ENCODE assay signal across 21 mouse cellular contexts in genomic region chr4:126134639-126135038, GRCm38 (mm10). TPM values are rescaled to one million over a fixed set of nuclear protein-coding genes. Genes with fewer than 3 reads are reported as not detected.
A peak's percentile ranks its signal among the peaks of the same experiment; 100 is the strongest.
DNase-seq lines count a peak whose midpoint lies in the region; TF ChIP-seq lines count a peak whose summit lies in the region.
"Had no signal": no experiment of that assay in that cellular context is flagged by ENCODE, and none has a peak within 500 bp of the region (broad histone marks: within the 10 kb centered on the region; RNA-seq: fewer than 3 reads in every experiment).

No protein-coding gene starts in this region.

- no peak overlapping the region for H3K4me3 ChIP-seq in layer of hippocampus, adult 2 months
- H3K4me3 ChIP-seq: forebrain, embryonic 13.5 days; hindbrain, embryonic 10.5 days; hindbrain, embryonic 15.5 days; left cerebral cortex, adult 2 months; liver, embryonic 13.5 days; neural tube, embryonic 12.5 days had no signal

- peak overlapping the region; percentile 28 for H3K27ac ChIP-seq in layer of hippocampus, adult 2 months
- H3K27ac ChIP-seq: forebrain, embryonic 13.5 days; hindbrain, embryonic 10.5 days; hindbrain, embryonic 15.5 days; left cerebral cortex, adult 2 months; liver, embryonic 13.5 days; neural tube, embryonic 12.5 days had no signal

- TF ChIP-seq CTCF in layer of hippocampus, adult 2 months (conservative IDR thresholded peaks at IDR 0.05), result no peak

- intact Hi-C loops in left cerebral cortex, postnatal 14 days (cut with DNase I), result no loop called here

- peak; percentile 39 to 42 for DNase-seq in cerebellum, adult 18-20 months
- no peak for DNase-seq in cerebellum, adult 8-10 months
- DNase-seq in layer of hippocampus, adult 2 months (ENCODE audit: low spot score in 2 of 2), result no peak
- no peak for DNase-seq in layer of hippocampus, postnatal 36 days
- peak; percentile 38 for DNase-seq in lung, postnatal 36 days
- no peak for DNase-seq in lung, postnatal 10 days
- no peak for DNase-seq in left cerebral cortex, postnatal 14 days (ENCODE audit: low spot score in 2 of 2)
- DNase-seq: adrenal gland, adult 8-10 months; gastrocnemius, postnatal 10 days; heart, postnatal 14 days; kidney, adult 11 months; kidney, postnatal 36 days; liver, embryonic 13.5 days; right cerebral cortex, adult 18-20 months; spleen, adult 18-20 months; thymus, postnatal 25 days had no signal

RNA-seq across cellular contexts. Expression of gene Eva1b, which starts 12.9 kb away (rescaled TPM):
- 1 to 10 TPM; 3.3 to 3.6 TPM for total RNA-seq in layer of hippocampus, adult 2 months (2021)
- 1 to 10 TPM; 1.6 to 2.1 TPM for total RNA-seq in layer of hippocampus, postnatal 36 days (2021)
- 1 to 10 TPM; 6.5 to 7.0 TPM for total RNA-seq in left cerebral cortex, postnatal 14 days (2021)

RNA-seq across cellular contexts. Expression of gene Sh3d21, which starts 28.7 kb away (rescaled TPM):
- total RNA-seq in layer of hippocampus, adult 2 months (2021), result under 1 TPM; 0.59 to 0.81 TPM
- total RNA-seq in layer of hippocampus, postnatal 36 days (2021), result under 1 TPM; 0.80 to 0.86 TPM
- 1 to 10 TPM in 1 of 2 experiments, under 1 TPM in 1; 0.79 to 1.0 TPM for total RNA-seq in left cerebral cortex, postnatal 14 days (2021)

RNA-seq across cellular contexts. Expression of gene Stk40, which starts 30.9 kb away (rescaled TPM):
- total RNA-seq in layer of hippocampus, adult 2 months (2021), result 10 to 100 TPM; 24.8 to 26.6 TPM
- total RNA-seq in layer of hippocampus, postnatal 36 days (2021), result 10 to 100 TPM; 28.5 to 29.0 TPM
- 10 to 100 TPM; 26.5 to 28.8 TPM for total RNA-seq in left cerebral cortex, postnatal 14 days (2021)

RNA-seq across cellular contexts. Expression of gene Lsm10, which starts 38.2 kb away (rescaled TPM):
- total RNA-seq in layer of hippocampus, adult 2 months (2021), result 10 to 100 TPM; 13.4 to 13.8 TPM
- 10 to 100 TPM; 16.5 to 18.1 TPM for total RNA-seq in layer of hippocampus, postnatal 36 days (2021)
- 10 to 100 TPM; 14.7 to 15.4 TPM for total RNA-seq in left cerebral cortex, postnatal 14 days (2021)

Comparison
In these comparisons a context has a peak if more than half of its experiments do, and no peak if none do; other contexts are left out.
1. DNase-seq: peak in cerebellum, adult 18-20 months (2 of 2) and lung, postnatal 36 days (single experiment); none in cerebellum, adult 8-10 months (single experiment), layer of hippocampus, adult 2 months (0 of 2), layer of hippocampus, postnatal 36 days (0 of 2), lung, postnatal 10 days (single experiment) and left cerebral cortex, postnatal 14 days (0 of 2).